Mouse (Mus musculus) liver, embryonic 14.5 days (tissue): Measurements from ENCODE around the gene Perm1.

Source experiments
- CTCF ChIP-seq: IDR thresholded peaks from 2 replicates; pipeline ENCODE4 v1.5.1; 2016; ENCODE audit warnings: antibody characterized with exemption, low read depth, control low read depth
- EP300 ChIP-seq: IDR thresholded peaks from 2 replicates; pipeline ENCODE4 v1.6.1; 2016; ENCODE audit warnings: antibody characterized with exemption, low read depth

DNA sequence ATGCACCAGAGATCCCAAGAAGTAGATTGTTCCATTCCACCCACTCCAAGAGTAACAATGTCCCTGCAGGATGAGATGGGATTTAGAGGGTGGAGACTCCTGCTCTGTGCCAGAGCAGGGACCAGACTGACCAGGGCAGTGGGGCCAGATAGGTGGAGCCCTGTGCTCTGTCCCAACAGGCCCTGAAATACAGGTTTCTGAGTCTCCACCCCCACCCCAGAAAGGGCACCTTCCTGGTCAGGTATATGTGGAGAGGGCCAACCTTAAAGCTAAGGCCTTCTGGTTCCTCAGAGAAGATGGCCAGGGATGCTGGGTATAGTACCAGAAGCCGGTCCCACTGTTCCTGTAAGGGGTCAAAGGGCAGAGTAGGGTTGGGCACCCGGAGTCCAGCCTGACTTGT, 8.6 kb downstream of the Perm1 start:
- TF ChIP-seq CTCF (no peak), EP300 (no peak)
